Mouse (Mus musculus) testis, adult 2 months (tissue): ENCODE measurements around the gene Iqsec1.

Experiments used
- CTCF ChIP-seq: fragments of 200-500 bp; IDR thresholded peaks from 2 replicates; pipeline ENCODE4 v1.5.1; 2012; ENCODE audit warnings: low read depth, mild to moderate bottlenecking, inconsistent platforms, low read length, moderate library complexity; ENCODE audit not compliant: control insufficient read depth, insufficient read depth, insufficient replicate concordance
- POLR2A ChIP-seq: fragments of 200-500 bp; IDR thresholded peaks from 2 replicates; pipeline ENCODE4 v1.6.1; 2012; ENCODE audit warnings: low read depth, mild to moderate bottlenecking, inconsistent platforms, low read length, moderate library complexity; ENCODE audit not compliant: control insufficient read depth

DNA sequence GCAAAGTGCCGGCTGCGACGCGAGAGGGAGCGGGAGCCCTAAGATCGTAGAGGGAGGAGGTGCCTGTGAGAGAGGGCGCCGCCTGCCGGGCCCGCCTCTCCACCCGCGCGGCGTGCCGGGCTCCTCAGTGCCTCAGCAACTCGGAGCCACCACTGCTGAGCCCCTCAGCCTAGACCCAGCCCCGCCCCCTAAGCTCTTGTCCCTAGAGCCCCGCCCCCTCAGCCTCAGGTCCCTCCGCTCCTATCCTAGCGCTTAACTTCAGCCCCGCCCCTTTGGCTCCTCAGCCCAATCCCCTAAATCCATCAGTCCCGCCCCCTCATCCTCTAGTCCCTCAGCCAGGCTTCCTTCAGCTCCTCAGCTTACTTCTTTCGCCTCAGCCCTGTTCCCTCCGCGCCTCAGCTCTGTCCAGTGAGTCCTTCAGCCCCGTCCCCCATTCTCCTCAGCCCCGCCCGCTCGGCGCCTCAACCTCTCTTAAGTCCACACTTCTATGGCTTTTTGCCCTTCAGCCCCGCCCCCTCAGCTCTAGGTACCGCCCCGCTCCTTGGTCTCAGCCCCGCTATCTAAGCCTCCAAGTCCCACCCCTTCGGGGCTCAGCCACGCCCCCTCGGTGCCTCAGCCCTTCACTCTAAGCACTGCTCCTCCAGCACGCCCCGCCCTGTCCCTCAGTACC, at the start of gene Iqsec1:
- TF ChIP-seq POLR2A (0 out of 2 replicates have a peak, but pooled peaks have one; percentile 32), CTCF (peak; percentile 14; the same call in 1 of the 2 replicates)
